Mouse (Mus musculus): ENCODE measurements around the gene Pdzd3. TPM values are rescaled to one million over a fixed set of nuclear protein-coding genes. Genes with fewer than 3 reads are reported as not detected.
"Not testable (repeated sequence)": the region's sequence is repeated elsewhere in the genome, so short reads cannot be mapped to it uniquely, and the experiment has no call there.

The Pdzd3 gene
- 0.12 and 0.27 TPM in 2 replicates for polyA plus RNA-seq (2014; fragmentation: Nextera tagmentation; extraction: Ambion mirVana)

DNA sequence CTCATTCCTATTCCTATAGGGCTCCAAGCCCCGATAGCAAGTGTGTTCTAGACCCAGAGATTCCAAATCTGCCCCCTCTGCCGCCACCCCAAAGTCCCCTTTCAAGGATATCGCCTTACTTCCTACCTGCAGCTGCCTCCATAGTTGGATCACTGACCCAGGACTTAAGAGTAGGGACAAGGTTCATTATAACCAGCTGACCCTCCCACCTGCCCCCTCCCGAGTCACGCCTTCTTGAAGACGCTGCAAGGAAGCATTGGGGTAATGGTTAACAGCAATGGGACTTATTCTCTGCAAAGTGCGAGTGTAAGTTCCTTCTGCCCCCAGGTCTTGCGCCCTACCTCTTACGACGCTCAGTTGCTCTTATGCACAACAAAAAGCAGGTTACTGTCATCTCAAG is at the start of gene Pdzd3:
Gene Pdzd3, minus strand, starts transcription at position 158 of the 400 bp plus-strand sequence.
- Histone ChIP-seq H3K27ac (ENCODE audit: low read length) (no peak within 1 kb of the TSS), H3K4me1 (ENCODE audit: control insufficient read depth, insufficient read depth, low read length) (peaks cover 8% of the 10 kb centered on the region; the same call in 1 of the 2 replicates), H3K27me3 (ENCODE audit: control insufficient read depth, insufficient read depth, low read length) (no peaks in the 10 kb centered on the region), H3K36me3 (ENCODE audit: control insufficient read depth, insufficient read depth, low read length) (no peaks in the 10 kb centered on the region), H3K9ac (replicated peaks; ENCODE audit: low read depth, low read length) (no peak within 1 kb of the TSS), H3K4me2 (replicated peaks; ENCODE audit: low read depth, low read length) (no peak within 1 kb of the TSS), H3K4me3 (ENCODE audit: low read depth, low read length) (no peak within 1 kb of the TSS), H3K9me3 (ENCODE audit: control insufficient read depth, low read depth, low read length) (no peaks in the 10 kb centered on the region)
- 73% methylated on average over 10 of the region's 10 CpGs for WGBS
- ATAC-seq (ENCODE audit: insufficient number of reproducible peaks, insufficient read depth, low FRiP score, low read depth), result no peak

DNA sequence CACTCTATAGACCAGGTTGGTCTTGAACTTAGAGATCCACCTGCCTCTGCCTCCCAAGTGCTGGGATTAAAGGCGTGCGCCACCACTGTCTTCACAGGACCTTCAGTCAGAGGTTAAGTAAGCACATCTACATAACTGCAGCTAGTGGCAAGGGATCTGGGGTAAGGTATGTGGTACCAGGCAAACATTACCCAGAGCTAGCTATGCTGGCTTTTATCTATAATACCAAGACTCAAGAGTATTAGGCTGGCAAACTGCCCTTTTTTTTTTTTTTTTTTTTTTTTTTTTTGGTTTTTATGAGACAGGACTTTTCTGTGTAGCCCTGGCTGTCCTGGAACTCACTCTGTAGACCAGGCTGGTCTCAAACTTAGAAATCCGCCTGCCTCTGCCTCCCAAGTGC is 48.7 kb upstream of the Pdzd3 start:
- H3K4me1 ChIP-seq (ENCODE audit: control insufficient read depth, insufficient read depth, low read length); H3K27me3 ChIP-seq (ENCODE audit: control insufficient read depth, insufficient read depth, low read length); H3K27ac ChIP-seq (ENCODE audit: low read length); ATAC-seq (ENCODE audit: insufficient number of reproducible peaks, insufficient read depth, low FRiP score, low read depth); H3K4me2 ChIP-seq (replicated peaks; ENCODE audit: low read depth, low read length); H3K4me3 ChIP-seq (ENCODE audit: low read depth, low read length); H3K9me3 ChIP-seq (ENCODE audit: control insufficient read depth, low read depth, low read length); H3K9ac ChIP-seq (replicated peaks; ENCODE audit: low read depth, low read length): not testable (repeated sequence)
- H3K36me3 ChIP-seq (ENCODE audit: control insufficient read depth, insufficient read depth, low read length), result peaks cover 64% of the 10 kb centered on the region
- WGBS, result 94% methylated on average over 3 of the region's 3 CpGs

DNA sequence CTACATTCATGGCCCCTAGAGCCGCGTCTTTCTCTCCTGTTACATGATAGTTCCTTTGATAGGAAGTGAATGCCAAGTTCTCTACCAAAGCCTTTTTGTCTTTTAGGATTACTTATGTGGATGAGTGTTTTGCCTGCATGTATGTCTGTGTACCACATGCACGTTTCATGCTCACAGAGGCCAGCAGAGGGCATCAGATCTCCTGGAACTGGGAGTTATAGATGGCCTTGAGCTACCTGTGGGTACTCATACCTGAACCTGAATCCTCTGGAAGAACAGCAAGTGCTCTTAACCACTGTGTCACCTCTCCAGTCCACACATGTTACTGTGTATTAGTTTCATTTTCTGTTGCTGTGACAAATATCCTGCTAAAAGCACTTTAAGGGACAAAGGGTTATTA is 41.2 kb upstream of the Pdzd3 start:
- WGBS, result 66% methylated on average over 3 of the region's 3 CpGs
- no peaks in the 10 kb centered on the region for H3K9me3 ChIP-seq (ENCODE audit: control insufficient read depth, low read depth, low read length)
- H3K4me2 ChIP-seq (replicated peaks; ENCODE audit: low read depth, low read length), result no peak overlapping the region
- no peaks in the 10 kb centered on the region for H3K27me3 ChIP-seq (ENCODE audit: control insufficient read depth, insufficient read depth, low read length)
- no peak overlapping the region for H3K9ac ChIP-seq (replicated peaks; ENCODE audit: low read depth, low read length)
- H3K27ac ChIP-seq (ENCODE audit: low read length), result no peak overlapping the region
- H3K4me3 ChIP-seq (ENCODE audit: low read depth, low read length), result no peak overlapping the region
- peaks cover 4% of the 10 kb centered on the region; the same call in 1 of the 2 replicates for H3K4me1 ChIP-seq (ENCODE audit: control insufficient read depth, insufficient read depth, low read length)
- no peak for ATAC-seq (ENCODE audit: insufficient number of reproducible peaks, insufficient read depth, low FRiP score, low read depth)
- H3K36me3 ChIP-seq (ENCODE audit: control insufficient read depth, insufficient read depth, low read length), result peaks cover 42% of the 10 kb centered on the region

DNA sequence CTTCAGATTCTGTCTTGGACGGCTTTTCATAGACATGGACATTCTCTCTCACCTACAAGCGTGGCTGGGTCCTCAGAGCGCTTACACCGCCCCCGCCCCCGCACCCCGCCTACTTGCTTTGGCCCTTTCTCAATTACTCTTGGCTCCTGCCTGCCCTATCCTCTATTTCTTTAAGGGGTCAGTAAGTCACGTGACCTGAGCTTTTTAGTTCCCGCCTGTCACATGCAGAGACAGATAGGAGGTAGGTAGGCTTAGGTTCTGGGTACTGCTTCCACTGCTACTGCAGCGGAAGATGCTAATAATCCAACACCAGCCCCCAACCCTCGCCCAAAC is 37.7 kb upstream of the Pdzd3 start:
- Histone ChIP-seq H3K4me2 (replicated peaks; ENCODE audit: low read depth, low read length) (no peak overlapping the region), H3K36me3 (ENCODE audit: control insufficient read depth, insufficient read depth, low read length) (peaks cover 15% of the 10 kb centered on the region), H3K4me3 (ENCODE audit: low read depth, low read length) (no peak overlapping the region), H3K27me3 (ENCODE audit: control insufficient read depth, insufficient read depth, low read length) (no peaks in the 10 kb centered on the region), H3K4me1 (ENCODE audit: control insufficient read depth, insufficient read depth, low read length) (peaks cover 4% of the 10 kb centered on the region; the same call in 1 of the 2 replicates), H3K9ac (replicated peaks; ENCODE audit: low read depth, low read length) (no peak overlapping the region), H3K27ac (ENCODE audit: low read length) (no peak overlapping the region), H3K9me3 (ENCODE audit: control insufficient read depth, low read depth, low read length) (no peaks in the 10 kb centered on the region)
- 13% methylated on average over 11 of the region's 11 CpGs for WGBS
- no peak for ATAC-seq (ENCODE audit: insufficient number of reproducible peaks, insufficient read depth, low FRiP score, low read depth)

DNA sequence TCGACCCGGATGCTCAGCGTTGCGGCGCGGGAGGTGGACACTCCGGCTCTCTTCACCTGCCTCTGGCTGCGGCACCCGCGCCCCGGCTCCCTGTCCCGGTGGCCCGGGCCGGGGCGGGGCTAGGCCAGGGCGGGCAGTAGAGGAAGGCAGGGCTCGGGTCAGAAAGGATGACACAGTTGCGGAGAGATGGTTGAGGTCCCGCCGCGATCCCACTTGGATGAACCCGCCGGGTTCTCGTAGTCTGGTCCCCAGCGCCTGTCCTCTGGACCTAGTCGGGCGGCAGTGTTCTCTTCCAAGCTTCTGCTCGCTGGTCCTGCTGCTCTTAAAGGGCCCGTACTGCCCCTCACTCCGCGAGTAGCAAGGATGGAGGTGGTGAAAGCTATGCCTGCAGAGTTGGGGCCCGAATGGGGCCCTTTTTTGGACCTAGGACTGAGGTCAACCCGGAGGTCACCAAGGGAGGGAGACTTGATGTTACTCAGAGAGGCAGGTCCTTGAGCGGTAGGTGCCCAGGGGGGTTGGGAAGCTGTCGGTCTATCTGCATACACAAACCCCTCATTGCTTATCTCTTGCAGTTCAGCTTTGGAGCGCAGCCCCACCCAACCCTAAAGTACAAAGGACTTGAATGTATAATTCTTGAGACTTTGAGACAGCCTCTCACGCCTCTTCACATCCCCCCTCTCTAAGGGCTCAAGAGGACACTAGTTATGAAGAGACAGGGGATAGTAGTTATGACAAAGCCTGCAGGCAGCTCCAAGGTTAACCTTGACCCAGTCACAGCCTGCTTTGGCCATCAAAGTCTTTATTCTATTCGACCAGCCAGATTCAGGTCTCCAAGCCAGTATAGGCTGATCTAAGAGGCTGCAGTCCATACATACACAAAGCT is 37.0 kb upstream of the Pdzd3 start, which contains the start of gene Abcg4:
Gene Abcg4, minus strand, starts transcription at position 540 of the 883 bp plus-strand sequence.
- H3K36me3 ChIP-seq (ENCODE audit: control insufficient read depth, insufficient read depth, low read length), result peaks cover 12% of the 10 kb centered on the region
- ATAC-seq (ENCODE audit: insufficient number of reproducible peaks, insufficient read depth, low FRiP score, low read depth), result peak; percentile 74
- WGBS, result 2% methylated on average over 38 of the region's 38 CpGs
- no peaks in the 10 kb centered on the region for H3K9me3 ChIP-seq (ENCODE audit: control insufficient read depth, low read depth, low read length)
- H3K27me3 ChIP-seq (ENCODE audit: control insufficient read depth, insufficient read depth, low read length), result no peaks in the 10 kb centered on the region
- H3K9ac ChIP-seq (replicated peaks; ENCODE audit: low read depth, low read length), result peak within 1 kb of the TSS; percentile 42
- H3K27ac ChIP-seq (ENCODE audit: low read length), result no peak within 1 kb of the TSS
- H3K4me1 ChIP-seq (ENCODE audit: control insufficient read depth, insufficient read depth, low read length), result peaks cover 4% of the 10 kb centered on the region; the same call in 1 of the 2 replicates
- H3K4me3 ChIP-seq (ENCODE audit: low read depth, low read length), result peak within 1 kb of the TSS; percentile 63
- H3K4me2 ChIP-seq (replicated peaks; ENCODE audit: low read depth, low read length), result peak within 1 kb of the TSS; percentile 94

DNA sequence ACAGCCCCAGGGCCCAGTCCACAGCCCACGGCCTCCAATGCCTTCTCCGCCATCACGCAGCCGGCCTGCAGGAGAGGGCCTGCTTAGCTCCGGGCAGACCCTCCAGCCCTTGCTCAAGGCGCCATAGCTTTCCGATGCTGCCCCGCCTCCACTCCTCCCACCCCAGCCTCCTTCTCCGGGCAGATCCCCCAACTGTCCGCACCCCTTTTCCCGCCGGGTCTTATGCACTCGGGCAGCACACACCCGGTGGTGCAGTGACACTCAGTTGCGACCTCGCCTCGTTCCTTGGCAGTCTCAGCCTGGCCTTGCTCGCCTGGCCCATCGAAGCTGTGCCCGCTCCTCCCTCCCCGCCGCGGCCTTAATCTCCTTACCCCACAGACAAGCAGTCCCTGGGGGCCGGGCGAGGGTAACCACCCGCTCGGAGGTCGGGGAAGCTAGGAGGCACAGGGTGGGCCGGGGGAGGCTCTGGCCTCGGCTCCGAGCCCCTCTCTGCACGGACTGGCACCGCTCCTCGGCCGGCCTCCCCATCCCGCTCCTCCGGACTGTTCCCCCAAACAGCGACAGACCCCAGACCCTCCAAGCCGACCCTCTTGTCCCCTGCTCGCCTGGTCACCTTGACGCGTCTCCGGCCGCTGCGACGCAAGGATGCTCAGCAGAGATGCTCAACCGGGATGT is 36.3 kb upstream of the Pdzd3 start:
- H3K4me3 ChIP-seq (ENCODE audit: low read depth, low read length), result peak overlapping the region; percentile 63
- no peaks in the 10 kb centered on the region for H3K27me3 ChIP-seq (ENCODE audit: control insufficient read depth, insufficient read depth, low read length)
- H3K36me3 ChIP-seq (ENCODE audit: control insufficient read depth, insufficient read depth, low read length), result peaks cover 4% of the 10 kb centered on the region
- 2% methylated on average over 47 of the region's 47 CpGs for WGBS
- peaks cover 4% of the 10 kb centered on the region; the same call in 1 of the 2 replicates for H3K4me1 ChIP-seq (ENCODE audit: control insufficient read depth, insufficient read depth, low read length)
- H3K9me3 ChIP-seq (ENCODE audit: control insufficient read depth, low read depth, low read length), result no peaks in the 10 kb centered on the region
- H3K4me2 ChIP-seq (replicated peaks; ENCODE audit: low read depth, low read length), result peak overlapping the region; percentile 94
- peak; percentile 28; the same call in 1 of the 2 replicates for ATAC-seq (ENCODE audit: insufficient number of reproducible peaks, insufficient read depth, low FRiP score, low read depth)
- H3K27ac ChIP-seq (ENCODE audit: low read length), result no peak overlapping the region
- H3K9ac ChIP-seq (replicated peaks; ENCODE audit: low read depth, low read length), result peak overlapping the region; percentile 42

DNA sequence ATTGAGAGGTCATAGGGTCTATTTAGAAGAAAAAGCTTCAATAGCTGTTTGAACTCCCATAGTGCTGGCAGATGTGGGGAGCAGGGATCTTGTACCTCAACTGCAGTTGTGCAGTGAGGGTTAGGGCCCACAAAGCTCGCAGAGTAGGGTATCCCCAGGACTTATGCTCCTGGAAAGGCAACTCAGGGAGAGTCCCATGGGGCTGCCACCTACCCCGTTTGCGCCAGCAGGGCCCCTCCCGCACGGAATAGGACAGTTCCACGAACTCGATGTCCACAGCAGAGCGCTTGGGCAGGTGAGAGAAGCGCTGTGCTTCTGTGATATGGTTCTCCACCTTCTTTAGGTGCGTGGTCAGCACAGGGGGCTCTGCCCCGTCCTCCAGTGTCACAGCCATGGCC is 35.7 kb upstream of the Pdzd3 start:
- ATAC-seq (ENCODE audit: insufficient number of reproducible peaks, insufficient read depth, low FRiP score, low read depth), result peak; percentile 25; the same call in 1 of the 2 replicates
- H3K4me3 ChIP-seq (ENCODE audit: low read depth, low read length), result peak overlapping the region; percentile 63
- WGBS, result 12% methylated on average over 11 of the region's 11 CpGs
- peaks cover 4% of the 10 kb centered on the region; the same call in 1 of the 2 replicates for H3K4me1 ChIP-seq (ENCODE audit: control insufficient read depth, insufficient read depth, low read length)
- H3K9ac ChIP-seq (replicated peaks; ENCODE audit: low read depth, low read length), result peak overlapping the region; percentile 42
- no peaks in the 10 kb centered on the region; the same call in 1 of the 2 replicates for H3K36me3 ChIP-seq (ENCODE audit: control insufficient read depth, insufficient read depth, low read length)
- no peak overlapping the region for H3K27ac ChIP-seq (ENCODE audit: low read length)
- H3K4me2 ChIP-seq (replicated peaks; ENCODE audit: low read depth, low read length), result peak overlapping the region; percentile 94
- no peaks in the 10 kb centered on the region for H3K27me3 ChIP-seq (ENCODE audit: control insufficient read depth, insufficient read depth, low read length)
- no peaks in the 10 kb centered on the region for H3K9me3 ChIP-seq (ENCODE audit: control insufficient read depth, low read depth, low read length)

DNA sequence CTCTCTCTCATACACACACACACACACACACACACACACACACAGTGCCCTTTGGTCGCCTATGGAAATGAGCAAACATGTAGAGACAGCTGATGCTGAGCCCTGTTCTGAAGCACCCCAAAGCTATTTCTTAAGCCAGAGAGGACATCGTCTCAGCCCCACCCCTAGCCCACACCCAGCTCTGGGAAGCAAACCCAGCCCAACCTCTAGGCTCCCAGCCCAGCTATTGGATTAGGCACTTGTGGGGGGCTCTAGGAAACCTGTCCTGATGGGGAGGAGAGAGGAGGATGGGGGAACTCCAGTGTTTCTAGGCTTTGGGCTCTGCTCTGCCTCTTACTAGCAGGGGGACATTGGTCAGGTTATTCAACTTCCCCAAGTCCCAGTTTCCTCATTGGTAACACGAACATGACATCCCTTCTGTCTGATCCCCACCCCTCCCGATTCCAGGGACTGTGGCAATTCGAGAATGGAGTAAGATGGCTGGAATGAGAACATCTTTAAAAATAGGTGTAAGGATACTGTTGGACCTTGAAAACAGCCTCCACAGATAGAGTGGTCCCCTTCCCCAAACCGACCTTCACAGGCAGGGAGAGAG is 35.1 kb upstream of the Pdzd3 start:
- Histone ChIP-seq H3K9me3 (ENCODE audit: control insufficient read depth, low read depth, low read length) (no peaks in the 10 kb centered on the region), H3K4me2 (replicated peaks; ENCODE audit: low read depth, low read length) (no peak overlapping the region), H3K4me3 (ENCODE audit: low read depth, low read length) (no peak overlapping the region), H3K9ac (replicated peaks; ENCODE audit: low read depth, low read length) (no peak overlapping the region), H3K36me3 (ENCODE audit: control insufficient read depth, insufficient read depth, low read length) (no peaks in the 10 kb centered on the region; the same call in 1 of the 2 replicates), H3K27ac (ENCODE audit: low read length) (no peak overlapping the region), H3K27me3 (ENCODE audit: control insufficient read depth, insufficient read depth, low read length) (no peaks in the 10 kb centered on the region), H3K4me1 (ENCODE audit: control insufficient read depth, insufficient read depth, low read length) (peaks cover 4% of the 10 kb centered on the region; the same call in 1 of the 2 replicates)
- 17% methylated on average over 6 of the region's 6 CpGs for WGBS
- ATAC-seq (ENCODE audit: insufficient number of reproducible peaks, insufficient read depth, low FRiP score, low read depth), result no peak

Measured in stomach, embryonic 14.5 days (tissue).